Mouse (Mus musculus): ENCODE data around the gene Man1b1.

Man1b1 gene

GRCm38 (mm10) chr2:25364313-25364712 is 32.2 kb downstream of the Man1b1 start:
- no peak for DNase-seq (ENCODE audit: low spot score in 2 of 2)

DNA sequence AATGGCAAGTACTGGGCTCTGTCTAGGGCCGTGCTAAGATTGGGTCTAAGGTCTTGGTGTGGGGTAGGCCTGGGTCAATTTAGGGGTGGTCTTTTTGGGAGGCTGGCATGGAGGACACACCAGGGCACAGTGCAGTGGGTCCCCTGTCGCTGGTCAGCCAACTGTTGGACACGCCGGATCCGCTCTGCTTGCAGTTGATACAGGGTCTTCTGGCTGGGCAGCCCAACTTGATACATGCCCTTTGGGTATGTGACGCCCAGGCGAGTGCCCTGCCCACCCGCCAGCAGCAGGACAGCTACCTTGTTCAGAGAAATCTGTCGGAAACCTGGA is 32.6 kb downstream of the Man1b1 start:
- no peak for DNase-seq (ENCODE audit: low spot score in 2 of 2)

GRCm38 (mm10) chr2:25365091-25365761 is 33.1 kb downstream of the Man1b1 start, which contains the start of gene Uap1l1:
Gene Uap1l1, minus strand, starts transcription at chr2:25365682.
- peak; percentile 23 to 42 for DNase-seq (ENCODE audit: low spot score in 2 of 2)

DNA sequence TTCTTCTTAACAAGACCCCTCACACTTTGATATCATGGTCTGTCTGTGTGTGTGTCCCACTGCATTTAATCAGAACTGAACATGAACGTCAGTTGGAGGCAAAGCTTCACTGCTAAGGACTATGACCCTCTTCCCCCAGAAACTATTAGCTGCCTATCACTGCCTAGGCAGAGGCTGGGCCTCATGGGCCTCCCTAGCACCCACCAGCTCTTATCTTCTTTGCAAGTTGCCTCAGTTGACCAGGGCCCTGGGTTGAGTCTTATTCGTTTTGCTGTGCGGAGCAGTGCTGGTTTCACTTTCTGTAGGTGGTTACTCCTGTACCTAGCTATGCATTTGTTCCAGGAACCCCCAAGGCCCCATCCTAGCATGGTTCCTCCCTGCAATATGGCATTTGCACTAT is 37.9 kb downstream of the Man1b1 start:
- DNase-seq (ENCODE audit: low spot score in 2 of 2): no peak

DNA sequence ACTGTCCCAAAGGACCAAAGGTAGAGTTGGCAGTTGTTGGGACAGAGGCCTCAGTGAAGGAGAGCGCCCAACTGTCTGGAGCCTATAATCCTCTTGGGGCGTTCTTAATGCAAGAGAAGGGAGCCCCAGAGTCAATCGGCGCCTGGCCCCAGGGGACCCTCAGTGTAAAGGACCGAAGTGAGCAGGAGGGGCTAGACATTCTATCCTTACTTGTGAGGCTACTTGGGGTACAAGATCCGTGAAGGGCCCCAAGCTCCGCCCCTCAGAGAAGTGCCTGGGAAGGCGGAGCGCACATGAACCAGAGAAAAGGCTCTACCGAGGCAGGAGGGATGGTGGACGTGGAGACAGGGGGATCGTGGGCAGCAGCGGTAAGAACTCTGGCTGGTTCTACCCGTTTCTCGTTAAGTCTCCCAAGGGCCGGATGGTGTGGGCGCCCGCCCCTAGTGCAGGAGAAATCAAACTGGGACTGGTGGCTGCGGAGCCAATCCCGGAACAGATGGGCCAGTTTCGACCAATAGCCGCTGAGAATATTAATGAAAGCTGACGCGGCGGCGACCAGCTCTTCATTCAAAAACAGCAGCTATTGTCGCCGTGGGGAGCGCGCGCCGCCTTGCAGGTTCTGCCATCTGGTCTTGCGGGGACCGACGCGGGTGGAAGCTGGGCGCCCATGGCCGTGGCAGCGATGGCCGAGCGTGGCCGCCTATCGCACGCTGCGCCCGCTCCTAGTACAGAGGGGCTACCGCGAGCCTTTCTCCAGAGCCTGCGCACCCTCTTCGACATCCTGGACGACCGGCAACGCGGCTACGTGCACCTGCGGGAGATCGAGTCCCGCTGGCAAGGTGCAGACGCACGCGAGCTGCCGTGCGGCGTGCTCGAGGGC is 39.9 kb downstream of the Man1b1 start, which contains the start of gene Sapcd2:
Sapcd2 (plus strand) TSS at position 558 of the 880 bp plus-strand sequence.
- DNase-seq (ENCODE audit: low spot score in 2 of 2): peak; percentile 71

- DNase-seq (ENCODE audit: low spot score in 2 of 2): no peak
Measured at GRCm38 (mm10) chr2:25372644-25373391, 40.7 kb downstream of the Man1b1 start.

DNA sequence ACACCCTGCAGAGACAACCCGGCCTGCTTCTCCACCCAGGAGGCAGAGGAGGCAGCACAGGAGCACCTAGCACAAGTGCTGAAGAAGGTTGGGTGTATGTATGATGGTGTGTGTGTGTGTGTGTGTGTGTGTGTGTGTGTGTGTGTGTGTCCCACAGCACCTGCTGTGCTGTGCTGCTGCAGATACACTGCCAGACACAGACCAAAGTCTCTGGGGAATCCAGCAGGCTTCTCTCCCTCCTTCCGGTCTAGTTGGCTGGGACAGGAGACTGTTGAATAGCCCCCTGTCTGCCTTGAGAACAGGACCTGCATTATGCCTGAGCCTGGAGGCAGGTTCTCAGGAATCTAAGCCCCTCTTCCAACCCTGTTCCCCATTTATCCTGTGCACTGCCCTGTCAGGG is 41.3 kb downstream of the Man1b1 start:
- DNase-seq (ENCODE audit: low spot score in 2 of 2): no peak

DNA sequence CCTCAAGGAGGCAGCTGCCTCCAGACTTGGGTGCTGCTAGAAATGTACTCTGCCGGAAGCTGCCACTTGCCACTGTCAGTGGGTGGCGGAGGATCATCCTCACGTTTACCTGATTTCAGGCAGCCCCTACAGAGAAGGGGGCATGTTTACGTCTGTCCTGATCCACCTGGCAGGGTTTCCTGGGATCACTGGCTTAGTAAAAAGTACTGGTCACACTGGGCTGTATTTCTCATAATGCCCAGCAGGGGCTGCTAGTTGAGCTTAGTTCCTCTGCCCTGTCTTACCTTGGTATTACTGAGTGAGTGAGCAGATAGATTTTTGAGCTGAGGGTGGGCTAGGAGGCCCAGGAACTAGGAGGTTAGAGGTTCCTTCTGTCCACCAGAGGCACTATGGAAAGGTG is 44.5 kb downstream of the Man1b1 start:
- peak in 1 of 2 experiments; percentile 31 for DNase-seq (ENCODE audit: low spot score in 2 of 2)

DNA sequence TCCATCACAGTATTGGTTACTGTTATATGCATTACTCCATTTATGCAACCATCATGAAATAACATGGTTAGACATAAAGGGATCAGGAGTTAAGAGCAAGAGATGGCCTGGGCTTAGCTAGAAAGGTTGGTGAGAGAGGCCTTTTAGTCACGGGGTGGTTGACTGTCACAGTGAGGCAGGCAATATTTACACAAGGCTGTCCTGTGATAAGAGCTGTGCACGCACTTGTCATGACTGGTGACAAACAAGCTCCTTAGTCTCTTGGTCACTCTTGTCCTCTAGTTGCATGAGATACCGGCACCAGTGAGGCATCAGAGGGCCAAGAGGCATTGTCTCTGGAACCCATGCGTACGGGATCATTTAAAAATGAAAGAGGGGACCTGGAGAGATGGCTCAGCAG is 52.4 kb downstream of the Man1b1 start:
- DNase-seq (ENCODE audit: low spot score in 2 of 2): no peak

DNA sequence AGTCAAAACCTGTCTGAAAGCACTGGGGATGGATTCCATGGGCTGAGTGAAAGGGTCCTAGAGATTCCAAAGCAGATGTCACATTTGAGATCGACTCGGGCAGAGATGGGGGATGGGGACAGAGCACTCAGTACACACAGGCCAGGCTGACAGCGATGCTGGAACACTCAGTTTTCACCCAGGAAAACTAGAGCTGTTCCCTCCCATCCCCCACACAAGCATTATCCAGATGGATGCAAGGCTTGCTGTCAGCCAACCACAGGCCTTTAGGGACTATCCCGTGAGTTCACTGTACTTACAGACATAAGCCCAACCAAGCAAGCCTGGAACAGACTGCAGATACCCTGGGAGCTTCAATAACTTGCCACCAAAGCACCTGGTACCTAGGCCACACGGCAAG is 59.1 kb downstream of the Man1b1 start:
- no peak for DNase-seq (ENCODE audit: low spot score in 2 of 2)

- DNase-seq (ENCODE audit: low spot score in 2 of 2): no peak
Measured at GRCm38 (mm10) chr2:25394281-25395221, 62.4 kb downstream of the Man1b1 start.

DNA sequence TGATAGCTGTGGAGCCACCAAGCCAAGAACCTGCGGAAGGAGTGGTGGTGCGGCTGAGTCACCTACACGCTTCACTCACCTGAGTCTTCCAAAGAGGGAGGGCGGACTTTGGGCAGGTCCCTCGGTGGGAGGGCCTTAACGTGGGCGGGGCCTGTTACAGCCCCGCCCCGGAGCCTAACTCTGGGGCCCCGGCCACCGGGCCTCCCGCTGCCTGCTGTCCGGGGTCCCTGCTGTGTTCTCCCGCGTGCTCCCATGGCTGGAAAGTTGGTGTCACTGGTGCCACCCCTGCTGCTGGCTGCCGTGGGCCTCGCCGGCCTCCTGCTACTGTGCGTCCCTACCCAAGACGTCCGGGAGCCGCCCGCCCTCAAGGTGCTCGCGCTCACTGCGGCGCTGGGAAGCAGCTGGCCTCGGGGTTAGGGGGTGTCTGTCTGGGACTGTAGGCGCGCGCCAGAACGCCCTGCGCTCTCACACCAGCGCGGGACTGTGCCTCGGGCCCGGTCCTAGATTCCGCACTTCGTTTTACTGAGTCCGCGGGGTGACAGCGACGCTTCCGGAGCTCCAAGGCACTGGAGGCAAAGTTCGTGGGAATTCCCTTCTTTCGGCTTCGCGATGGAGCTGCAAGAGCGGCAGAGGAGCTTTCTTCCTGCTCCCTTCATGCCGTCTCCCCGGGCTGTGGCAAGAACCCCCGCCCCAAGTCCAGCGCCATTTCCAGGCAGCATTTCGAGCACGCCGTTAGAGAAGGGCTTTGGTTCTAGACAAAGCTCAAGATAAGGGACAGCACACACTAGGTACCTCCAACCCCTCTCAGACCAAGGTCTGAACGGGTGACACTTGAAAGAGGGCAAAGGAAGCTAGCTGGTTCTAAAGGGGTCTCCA is 63.8 kb downstream of the Man1b1 start, which contains the start of gene Entpd2:
Entpd2 (plus strand) TSS at position 154 of the 876 bp plus-strand sequence.
- DNase-seq (ENCODE audit: low spot score in 2 of 2): no peak

- DNase-seq (ENCODE audit: low spot score in 2 of 2): no peak
Measured at GRCm38 (mm10) chr2:25396597-25396983, 64.5 kb downstream of the Man1b1 start.

DNA sequence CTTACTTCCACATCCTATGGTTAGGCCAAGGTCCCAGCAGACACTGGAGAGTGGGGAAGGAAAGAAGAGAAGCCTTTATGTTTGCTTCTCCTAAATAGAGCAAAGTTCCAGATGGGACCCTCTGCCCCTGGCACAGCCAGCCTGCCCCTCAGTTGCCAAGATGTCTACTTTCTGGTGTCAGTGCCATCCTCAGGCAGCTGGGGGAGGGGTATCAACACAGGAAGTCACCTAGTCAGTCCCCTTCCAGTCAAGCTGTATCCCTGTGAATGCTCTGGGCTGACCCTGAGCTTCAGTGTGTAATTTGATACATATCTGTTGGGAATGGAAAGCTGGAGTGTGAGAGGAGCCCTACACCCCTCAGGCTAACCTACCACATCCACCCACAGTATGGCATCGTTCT is 64.9 kb downstream of the Man1b1 start:
- DNase-seq (ENCODE audit: low spot score in 2 of 2): no peak

DNA sequence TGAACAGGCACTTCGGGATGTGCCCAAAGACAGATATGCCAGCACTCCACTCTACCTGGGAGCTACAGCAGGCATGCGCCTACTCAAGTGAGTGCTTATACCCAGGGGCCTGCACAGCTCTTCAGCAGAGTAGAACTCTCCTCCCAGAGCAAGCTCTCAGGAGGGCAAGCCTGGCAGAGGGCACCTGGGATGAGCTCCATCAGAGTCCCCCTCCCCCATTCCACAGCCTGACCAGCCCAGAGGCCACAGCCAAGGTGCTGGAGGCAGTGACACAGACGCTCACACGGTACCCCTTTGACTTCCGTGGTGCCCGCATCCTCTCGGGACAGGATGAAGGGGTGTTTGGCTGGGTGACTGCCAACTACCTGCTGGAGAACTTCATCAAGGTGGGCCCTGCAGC is 65.9 kb downstream of the Man1b1 start:
- DNase-seq (ENCODE audit: low spot score in 2 of 2): no peak

DNA sequence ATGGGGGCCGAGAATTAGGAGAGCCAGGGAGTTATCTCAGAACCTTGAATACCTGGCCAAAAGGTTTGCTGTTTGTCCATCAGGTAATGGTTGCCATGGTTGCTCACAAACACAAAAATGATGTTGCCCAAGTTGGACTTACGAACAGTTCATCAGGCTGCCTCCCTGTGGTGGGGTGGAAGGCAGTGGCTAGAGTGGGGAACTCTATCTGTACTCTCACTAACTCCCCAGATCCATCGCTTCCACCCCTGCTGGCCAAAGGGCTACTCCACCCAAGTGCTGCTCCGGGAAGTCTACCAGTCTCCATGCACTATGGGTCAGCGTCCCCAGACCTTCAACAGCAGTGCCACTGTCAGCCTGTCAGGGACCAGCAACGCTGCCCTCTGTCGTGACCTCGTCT is 66.9 kb downstream of the Man1b1 start, which contains the start of gene Npdc1:
Npdc1 (plus strand) TSS at position 301 of the 400 bp plus-strand sequence.
- no peak for DNase-seq (ENCODE audit: low spot score in 2 of 2)

- no peak for DNase-seq (ENCODE audit: low spot score in 2 of 2)
Measured at GRCm38 (mm10) chr2:25400291-25400690, 68.2 kb downstream of the Man1b1 start.

DNA sequence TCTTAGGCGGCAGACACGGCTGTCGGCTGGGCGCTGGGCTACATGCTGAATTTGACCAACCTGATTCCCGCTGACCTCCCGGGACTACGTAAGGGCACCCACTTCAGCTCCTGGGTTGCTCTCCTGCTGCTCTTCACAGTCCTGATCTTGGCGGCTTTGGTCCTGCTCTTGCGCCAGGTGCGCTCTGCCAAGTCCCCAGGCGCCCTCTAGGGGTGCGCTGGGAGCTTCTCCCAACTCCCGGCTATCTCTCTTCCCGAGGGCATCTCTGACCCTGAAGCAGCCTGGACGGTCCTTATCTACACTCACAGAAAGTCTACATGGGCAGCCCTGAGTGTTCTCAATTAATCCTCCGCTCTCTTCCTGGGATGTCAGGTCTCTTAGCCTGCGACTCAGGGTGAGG is 68.6 kb downstream of the Man1b1 start:
- peak in 1 of 2 experiments; percentile 39 for DNase-seq (ENCODE audit: low spot score in 2 of 2)
